Mouse (Mus musculus) lung, adult 2 months (tissue): ENCODE results near the gene Ghrh.

Experiments
- CTCF ChIP-seq: fragments of 200-500 bp; IDR thresholded peaks from 2 replicates; pipeline ENCODE4 v1.5.1; 2011; ENCODE audit warnings: mild to moderate bottlenecking, low read length, control low read depth; ENCODE audit not compliant: insufficient read depth
- POLR2A ChIP-seq: fragments of 200-500 bp; IDR thresholded peaks from 2 replicates; pipeline ENCODE4 v1.6.1; 2011; ENCODE audit warnings: low read depth, mild to moderate bottlenecking, control low read depth, low read length, borderline replicate concordance; ENCODE audit errors: extremely low read depth

DNA sequence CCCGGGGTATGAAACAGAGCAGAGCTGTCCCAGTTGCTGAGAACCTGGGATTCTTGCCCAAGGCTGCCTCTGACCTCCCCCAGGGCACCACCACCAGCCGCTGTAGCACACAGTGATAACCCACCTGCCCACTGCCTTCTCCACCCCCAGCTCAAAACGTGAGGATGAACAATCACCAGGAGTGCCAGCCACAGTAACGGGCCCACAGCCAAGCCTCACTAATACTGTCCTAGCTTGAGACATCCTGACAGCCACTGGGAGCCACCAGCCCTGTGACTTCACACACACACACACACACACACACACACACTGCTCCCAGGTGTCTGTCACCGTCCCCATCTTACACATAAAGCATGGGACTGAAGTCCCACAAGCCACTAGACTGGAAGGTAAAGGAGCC, 48.1 kb upstream of the Ghrh start:
- TF ChIP-seq POLR2A (no peak), CTCF (no peak)
